Mouse (Mus musculus) spleen, adult 10 weeks (tissue): ENCODE data around the gene Ccdc51. TPM values are rescaled to one million over a fixed set of nuclear protein-coding genes. Genes with fewer than 3 reads are reported as not detected.

Experiments
- polyA plus RNA-seq: library from polyadenylated mRNA; stranded (reverse); fragments of 350-450 nt; fragmentation: Illumina TruSeq; extraction: RNeasy Lipid Tissue Mini Kit (QIAGEN cat#74804); gene quantifications from one replicate; pipeline ENCODE4 v1.2.3, GENCODE M21; 2015; ENCODE audit warnings: low replicate concordance; ENCODE audit not compliant: insufficient read depth

The Ccdc51 gene
- 5.3 TPM for polyA plus RNA-seq

GRCm38 (mm10) chr9:109082124-109082800 lies at the start of gene Ccdc51, which contains the start of gene Tma7:
Gene Ccdc51 (plus strand): TSS chr9:109082493.
Gene Tma7 (minus strand): TSS chr9:109082587.

GRCm38 (mm10) chr9:109038086-109038895 lies 44.0 kb upstream of the Ccdc51 start, which contains the start of gene Shisa5:
Gene Shisa5 (plus strand): TSS chr9:109038565.

GRCm38 (mm10) chr9:109059136-109059903 lies 23.0 kb upstream of the Ccdc51 start, which contains the start of gene Trex1:
Gene Trex1 (minus strand): TSS chr9:109059734.

GRCm38 (mm10) chr9:109073661-109074573 lies 8.4 kb upstream of the Ccdc51 start, which contains the start of gene Atrip:
Gene Atrip (minus strand): TSS chr9:109074124.

GRCm38 (mm10) chr9:109095137-109095982 lies 13.1 kb downstream of the Ccdc51 start, which contains the start of gene Plxnb1:
Gene Plxnb1 (plus strand): TSS chr9:109095389.

Other genes with a start within 250 kb of the Ccdc51 start
- gene Slc26a6, start 229.2 kb upstream of the Ccdc51 start, polyA plus RNA-seq, result 6.4 TPM
- not detected for gene Tmem89, start 167.9 kb upstream of the Ccdc51 start, polyA plus RNA-seq
- 139 TPM for gene Uqcrc1, start 145.9 kb upstream of the Ccdc51 start, polyA plus RNA-seq
- gene Col7a1, start 128.9 kb upstream of the Ccdc51 start, polyA plus RNA-seq, result 13.0 TPM
- 1.2 TPM for gene Ucn2, start 96.5 kb upstream of the Ccdc51 start, polyA plus RNA-seq
- 11.2 TPM for gene Pfkfb4, start 90.7 kb upstream of the Ccdc51 start, polyA plus RNA-seq
- gene Shisa5, start 43.9 kb upstream of the Ccdc51 start, polyA plus RNA-seq, result 1,299 TPM
- 5.6 TPM for gene Trex1, start 22.8 kb upstream of the Ccdc51 start, polyA plus RNA-seq
- 11.2 TPM for gene Atrip, start 8.4 kb upstream of the Ccdc51 start, polyA plus RNA-seq
- gene Tma7, start 94 bp downstream of the Ccdc51 start, polyA plus RNA-seq, result 476 TPM
- gene Plxnb1, start 12.9 kb downstream of the Ccdc51 start, polyA plus RNA-seq, result 5.2 TPM
- not detected for gene Fbxw21, start 79.5 kb downstream of the Ccdc51 start, polyA plus RNA-seq
- gene Fbxw13, start 113.5 kb downstream of the Ccdc51 start, polyA plus RNA-seq, result 1.9 TPM
- gene Fbxw20, start 152.3 kb downstream of the Ccdc51 start, polyA plus RNA-seq, result not detected
- not detected for gene Fbxw14, start 205.2 kb downstream of the Ccdc51 start, polyA plus RNA-seq